Mouse (Mus musculus) splenic B cell, adult 2 months (primary cell): ENCODE measurements around the gene Phtf2.
"Not testable (repeated sequence)": the region's sequence is repeated elsewhere in the genome, so short reads cannot be mapped to it uniquely, and the experiment has no call there.

Source experiments
- DNase-seq: peaks from one replicate; pipeline ENCODE4 v3.0.0-alpha.2; 2011; ENCODE audit warnings: low read depth, low spot score
- H3K27me3 ChIP-seq: 2 replicates; pipeline ENCODE4 v1.6.1; 2012; ENCODE audit warnings: mild to moderate bottlenecking, low read length, moderate library complexity, mixed read lengths; ENCODE audit not compliant: control insufficient read depth, poor library complexity, insufficient read depth, severe bottlenecking
- H3K36me3 ChIP-seq: 2 replicates; pipeline ENCODE4 v1.6.1; 2012; ENCODE audit warnings: mild to moderate bottlenecking, low read length, moderate library complexity, mixed read lengths; ENCODE audit not compliant: control insufficient read depth, poor library complexity, insufficient read depth, severe bottlenecking

Gene Phtf2

DNA sequence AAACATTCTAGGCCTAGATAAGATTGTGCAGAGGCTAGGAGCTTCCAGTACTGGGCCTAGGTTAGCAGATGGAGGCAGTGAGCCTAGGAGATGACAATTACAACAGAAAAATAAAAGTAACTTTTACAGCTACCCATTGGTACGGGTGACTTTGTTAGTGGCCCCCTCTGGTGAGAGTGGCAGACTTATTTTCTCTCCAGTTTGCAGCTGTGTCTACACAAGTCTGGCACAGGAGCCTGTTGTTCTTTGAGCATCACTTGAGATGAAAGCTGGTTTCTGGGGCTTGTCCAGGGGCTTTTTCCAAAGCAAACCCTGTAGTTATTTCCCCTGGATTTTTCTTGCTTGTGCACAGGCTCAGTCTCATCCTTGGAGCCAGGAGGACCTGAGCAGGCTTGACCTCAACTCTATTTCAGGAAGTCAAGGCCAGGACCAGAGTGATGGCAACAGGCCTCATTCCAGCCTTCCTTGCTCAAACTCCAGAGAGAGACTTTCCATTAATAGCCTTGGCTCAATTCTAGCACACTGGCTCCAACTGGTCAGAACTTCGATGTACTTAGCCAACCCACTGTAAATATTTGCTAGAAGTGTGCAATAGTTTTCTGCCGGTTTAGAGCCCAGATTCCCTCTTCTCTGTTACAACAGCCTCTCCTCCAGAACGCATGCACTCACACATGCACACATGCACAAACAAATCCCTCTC lies 161.6 kb downstream of the Phtf2 start:
- no peaks in the 10 kb centered on the region; the same call in 1 of the 2 replicates for H3K27me3 ChIP-seq
- no peaks in the 10 kb centered on the region for H3K36me3 ChIP-seq
- no peak for DNase-seq

DNA sequence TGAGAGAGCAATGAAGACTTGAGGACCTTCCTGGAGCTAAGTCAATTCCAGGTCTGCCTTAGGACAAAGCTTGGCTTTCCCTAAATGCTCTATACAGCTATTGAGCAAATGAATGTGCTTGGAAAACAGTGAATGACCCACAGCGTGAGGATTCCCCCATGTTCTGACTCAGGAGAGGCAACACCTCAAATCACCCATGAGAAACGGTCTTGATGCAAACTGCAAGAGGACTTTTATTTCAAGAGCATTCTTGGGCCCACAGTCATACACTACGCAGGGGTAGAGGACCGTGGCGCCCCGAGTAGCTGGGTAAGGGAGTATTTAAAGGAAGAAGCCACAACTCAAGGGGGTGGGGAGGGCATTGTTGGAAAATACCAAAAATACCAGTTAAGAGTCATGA lies 165.9 kb downstream of the Phtf2 start:
- H3K27me3 ChIP-seq, DNase-seq: not testable (repeated sequence)

DNA sequence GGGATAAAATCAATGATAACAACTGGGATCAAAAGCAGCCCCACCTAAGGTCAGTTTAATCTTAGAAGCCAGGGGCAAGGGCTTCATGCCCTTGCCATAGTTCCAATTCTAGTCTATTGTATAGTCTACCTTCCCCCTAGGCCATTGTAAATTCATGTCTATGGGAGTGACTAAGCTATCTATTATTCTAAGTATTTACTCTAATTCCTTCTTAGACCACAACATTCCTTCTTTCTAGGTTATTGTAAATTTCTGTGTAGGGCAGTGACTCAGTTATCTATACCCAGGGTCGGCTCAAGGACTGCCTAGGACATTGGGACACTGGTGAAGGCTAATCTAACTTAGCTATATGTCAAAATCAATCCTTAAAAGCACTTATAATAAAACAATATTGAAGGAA lies 167.3 kb downstream of the Phtf2 start:
- H3K36me3 ChIP-seq, DNase-seq, H3K27me3 ChIP-seq: not testable (repeated sequence)

More for the DNA sequence above, 165.9 kb downstream of the Phtf2 start:
- not testable (repeated sequence) for H3K36me3 ChIP-seq

DNA sequence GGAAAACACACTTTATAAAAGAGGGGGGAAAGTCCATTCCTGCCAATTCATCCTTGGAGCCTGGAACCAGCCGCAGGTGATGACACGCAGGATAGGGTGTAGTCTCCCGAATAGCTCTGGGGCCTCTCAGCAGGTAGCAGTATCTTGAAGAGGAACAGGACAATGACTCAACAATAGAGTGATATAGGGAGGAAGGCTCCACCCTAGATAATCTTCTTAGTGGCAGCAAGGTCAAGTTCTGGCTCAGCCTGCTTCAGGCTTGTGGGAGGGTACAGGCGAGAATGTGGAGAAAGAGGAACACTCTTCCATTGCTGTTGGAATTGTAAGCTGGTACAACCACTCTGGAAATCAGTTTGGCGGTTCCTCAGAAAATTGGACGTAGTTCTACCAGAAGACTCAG lies 171.1 kb downstream of the Phtf2 start:
- not testable (repeated sequence) for H3K27me3 ChIP-seq, DNase-seq, H3K36me3 ChIP-seq
